Mouse (Mus musculus): ENCODE data around the gene Ppp1r32. TPM values are rescaled to one million over a fixed set of nuclear protein-coding genes. Genes with fewer than 3 reads are reported as not detected.

The Ppp1r32 gene
- polyA plus RNA-seq, 1 experiment from 2014 or later = 0.19 TPM

GRCm38 (mm10) chr19:10457484-10457800, 25.3 kb downstream of the Ppp1r32 start:
- H3K9me3 ChIP-seq = no peaks in the 10 kb centered on the region
- no peak overlapping the region for H3K27ac ChIP-seq (replicated peaks)
- H3K4me1 ChIP-seq = peaks cover 26% of the 10 kb centered on the region
- H3K27me3 ChIP-seq (replicated peaks) = peaks cover 99% of the 10 kb centered on the region
- peak overlapping the region; percentile 56 for H3K4me3 ChIP-seq
- WGBS = under 1% methylated on average over 33 of the region's 34 CpGs
- peak overlapping the region; percentile 61 for H3K9ac ChIP-seq
- peak; percentile 45; the same call in 1 of the 2 replicates for ATAC-seq (ENCODE audit: extremely low read depth, insufficient number of reproducible peaks, low FRiP score, low TSS enrichment)
- H3K4me2 ChIP-seq = peak overlapping the region; percentile 74
- H3K36me3 ChIP-seq = no peaks in the 10 kb centered on the region

DNA sequence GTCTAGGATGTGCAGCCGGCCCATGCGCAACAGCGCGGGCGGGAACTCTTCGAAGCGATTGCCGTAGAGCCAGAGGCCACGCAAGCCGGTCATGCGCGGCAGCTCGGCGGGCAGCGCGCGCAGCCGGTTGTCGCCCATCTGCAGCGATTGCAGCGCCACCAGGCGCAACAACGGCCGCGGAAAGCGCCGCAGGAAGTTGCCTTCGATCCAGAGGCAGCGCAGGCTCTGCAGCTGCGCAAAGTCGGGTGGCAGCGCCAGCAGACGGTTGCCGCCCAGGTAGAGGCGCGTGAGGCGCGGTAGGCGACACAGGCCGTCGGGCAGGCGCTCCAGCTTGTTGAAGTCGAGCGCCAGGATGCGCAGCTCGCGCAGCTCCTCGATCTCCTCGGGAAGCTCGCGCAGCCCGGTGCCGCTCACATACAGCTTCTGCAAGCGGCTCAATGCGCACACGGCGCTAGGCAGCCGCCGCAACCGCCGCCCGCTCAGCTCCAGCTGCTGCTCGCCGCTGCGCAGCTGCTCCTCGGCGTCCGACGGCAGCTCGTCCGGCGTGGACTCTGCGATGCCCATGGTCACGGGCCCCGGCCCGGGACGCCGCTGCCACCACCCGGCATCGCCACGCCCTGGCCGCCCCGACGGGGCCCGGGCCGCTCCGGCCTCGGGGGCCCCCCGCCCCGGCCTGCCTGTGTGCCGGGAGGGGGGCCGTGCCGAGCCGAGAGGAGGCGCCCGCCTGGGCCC, 25.8 kb downstream of the Ppp1r32 start, which contains the start of gene Lrrc10b:
Gene Lrrc10b, minus strand, starts transcription at position 722 of the 732 bp plus-strand sequence.
- Histone ChIP-seq H3K36me3 (no peaks in the 10 kb centered on the region), H3K4me1 (peaks cover 26% of the 10 kb centered on the region), H3K27ac (replicated peaks) (no peak within 1 kb of the TSS), H3K9ac (peak within 1 kb of the TSS; percentile 61), H3K27me3 (replicated peaks) (peaks cover 99% of the 10 kb centered on the region), H3K4me3 (peak within 1 kb of the TSS; percentile 56), H3K9me3 (no peaks in the 10 kb centered on the region), H3K4me2 (peak within 1 kb of the TSS; percentile 74)
- ATAC-seq (ENCODE audit: extremely low read depth, insufficient number of reproducible peaks, low FRiP score, low TSS enrichment) = peak; percentile 24; the same call in 1 of the 2 replicates
- WGBS = under 1% methylated on average over 76 of the region's 96 CpGs

GRCm38 (mm10) chr19:10455437-10455806, 27.3 kb downstream of the Ppp1r32 start:
- Histone ChIP-seq H3K4me2 (no peak overlapping the region), H3K4me3 (no peak overlapping the region), H3K36me3 (no peaks in the 10 kb centered on the region), H3K4me1 (peaks cover 26% of the 10 kb centered on the region), H3K27ac (replicated peaks) (no peak overlapping the region), H3K9ac (no peak overlapping the region), H3K9me3 (no peaks in the 10 kb centered on the region), H3K27me3 (replicated peaks) (peaks cover 100% of the 10 kb centered on the region)
- ATAC-seq (ENCODE audit: extremely low read depth, insufficient number of reproducible peaks, low FRiP score, low TSS enrichment) = no peak
- WGBS = 58% methylated on average over 3 of the region's 3 CpGs

GRCm38 (mm10) chr19:10454718-10455436, 27.9 kb downstream of the Ppp1r32 start:
- Histone ChIP-seq H3K27me3 (replicated peaks) (peaks cover 98% of the 10 kb centered on the region), H3K4me2 (no peak overlapping the region), H3K27ac (replicated peaks) (no peak overlapping the region), H3K4me3 (no peak overlapping the region), H3K9ac (no peak overlapping the region), H3K36me3 (no peaks in the 10 kb centered on the region), H3K9me3 (no peaks in the 10 kb centered on the region), H3K4me1 (peaks cover 26% of the 10 kb centered on the region)
- ATAC-seq (ENCODE audit: extremely low read depth, insufficient number of reproducible peaks, low FRiP score, low TSS enrichment) = no peak
- WGBS = 58% methylated on average over 4 of the region's 4 CpGs

DNA sequence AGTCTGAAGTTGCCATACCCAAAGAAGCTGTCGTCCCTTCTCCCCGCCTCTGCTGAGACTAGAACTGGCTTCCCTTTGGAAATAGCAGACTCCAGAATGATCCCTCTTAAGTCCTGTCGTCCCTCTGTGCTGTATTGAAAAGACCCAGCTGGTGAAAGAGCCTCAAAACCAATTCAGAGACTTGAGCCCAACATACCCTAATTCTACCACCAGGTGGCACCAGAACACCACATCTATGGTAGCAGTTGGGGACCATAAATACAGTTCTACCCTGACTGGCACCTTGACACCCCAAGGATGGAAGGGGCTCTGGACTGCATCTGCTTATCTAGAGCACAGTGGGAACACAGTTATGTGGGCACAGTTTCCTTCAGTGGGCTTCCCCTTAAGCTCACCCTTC, 33.0 kb downstream of the Ppp1r32 start:
- no peak for ATAC-seq (ENCODE audit: extremely low read depth, insufficient number of reproducible peaks, low FRiP score, low TSS enrichment)
- peaks cover 67% of the 10 kb centered on the region for H3K27me3 ChIP-seq (replicated peaks)
- WGBS = 1% methylated on average over 3 of the region's 3 CpGs

GRCm38 (mm10) chr19:10449190-10449589, 33.5 kb downstream of the Ppp1r32 start:
- peaks cover 62% of the 10 kb centered on the region for H3K27me3 ChIP-seq (replicated peaks)
- H3K36me3 ChIP-seq = no peaks in the 10 kb centered on the region
- no peak overlapping the region for H3K9ac ChIP-seq
- ATAC-seq (ENCODE audit: extremely low read depth, insufficient number of reproducible peaks, low FRiP score, low TSS enrichment) = no peak
- H3K27ac ChIP-seq (replicated peaks) = no peak overlapping the region
- H3K4me1 ChIP-seq = no peaks in the 10 kb centered on the region
- H3K4me2 ChIP-seq = no peak overlapping the region
- no peak overlapping the region for H3K4me3 ChIP-seq
- H3K9me3 ChIP-seq = no peaks in the 10 kb centered on the region
- WGBS = 37% methylated on average over 6 of the region's 6 CpGs

More for the DNA sequence above, 33.0 kb downstream of the Ppp1r32 start:
- H3K4me3 ChIP-seq = no peak overlapping the region
- H3K4me2 ChIP-seq = no peak overlapping the region
- H3K9me3 ChIP-seq = no peaks in the 10 kb centered on the region
- no peaks in the 10 kb centered on the region for H3K4me1 ChIP-seq
- no peaks in the 10 kb centered on the region for H3K36me3 ChIP-seq
- H3K9ac ChIP-seq = no peak overlapping the region
- no peak overlapping the region for H3K27ac ChIP-seq (replicated peaks)

GRCm38 (mm10) chr19:10448275-10448674, 34.5 kb downstream of the Ppp1r32 start:
- Histone ChIP-seq H3K4me2 (no peak overlapping the region), H3K4me1 (no peaks in the 10 kb centered on the region), H3K27me3 (replicated peaks) (peaks cover 62% of the 10 kb centered on the region), H3K27ac (replicated peaks) (no peak overlapping the region), H3K36me3 (no peaks in the 10 kb centered on the region), H3K9ac (no peak overlapping the region), H3K4me3 (no peak overlapping the region), H3K9me3 (no peaks in the 10 kb centered on the region)
- 87% methylated on average over 7 of the region's 7 CpGs for WGBS
- no peak for ATAC-seq (ENCODE audit: extremely low read depth, insufficient number of reproducible peaks, low FRiP score, low TSS enrichment)

DNA sequence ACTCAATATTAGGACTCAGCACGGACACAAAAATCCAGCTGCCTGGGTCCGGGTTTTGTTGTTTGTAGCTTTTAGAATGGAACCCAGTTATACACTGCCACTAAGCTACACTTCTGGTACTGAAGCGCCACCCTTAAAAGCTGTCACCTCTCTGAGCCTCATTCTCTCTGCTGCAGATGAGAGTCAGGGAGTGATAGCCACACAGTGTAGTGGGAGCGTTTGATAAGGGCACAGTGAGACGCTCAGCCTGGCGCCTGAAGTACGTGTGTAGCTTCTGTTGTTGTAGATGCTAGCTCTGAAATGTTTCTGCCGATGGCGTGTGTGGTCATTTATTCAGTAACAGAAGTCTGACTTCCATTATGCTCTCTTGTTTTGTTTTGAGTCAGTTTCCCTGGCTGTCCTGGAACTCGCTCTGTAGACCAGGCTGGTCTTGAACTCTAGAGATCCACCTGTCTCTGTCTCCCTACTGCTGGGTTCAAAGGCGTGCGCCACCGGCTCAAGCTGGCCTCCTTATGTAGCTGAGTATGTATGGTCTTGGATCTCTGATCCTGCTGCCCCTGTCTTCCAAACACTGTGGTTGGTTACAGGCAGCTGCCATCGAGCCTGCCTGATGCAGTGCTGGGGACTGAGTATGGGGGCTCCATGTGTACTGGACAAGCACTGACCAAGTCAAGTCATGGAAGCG, 37.9 kb downstream of the Ppp1r32 start:
- 63% methylated on average over 15 of the region's 15 CpGs for WGBS
- Histone ChIP-seq H3K4me1 (no peaks in the 10 kb centered on the region), H3K9me3 (no peaks in the 10 kb centered on the region), H3K27ac (replicated peaks) (no peak overlapping the region), H3K4me3 (no peak overlapping the region), H3K9ac (no peak overlapping the region), H3K27me3 (replicated peaks) (peaks cover 63% of the 10 kb centered on the region), H3K4me2 (no peak overlapping the region), H3K36me3 (no peaks in the 10 kb centered on the region)
- ATAC-seq (ENCODE audit: extremely low read depth, insufficient number of reproducible peaks, low FRiP score, low TSS enrichment) = no peak

DNA sequence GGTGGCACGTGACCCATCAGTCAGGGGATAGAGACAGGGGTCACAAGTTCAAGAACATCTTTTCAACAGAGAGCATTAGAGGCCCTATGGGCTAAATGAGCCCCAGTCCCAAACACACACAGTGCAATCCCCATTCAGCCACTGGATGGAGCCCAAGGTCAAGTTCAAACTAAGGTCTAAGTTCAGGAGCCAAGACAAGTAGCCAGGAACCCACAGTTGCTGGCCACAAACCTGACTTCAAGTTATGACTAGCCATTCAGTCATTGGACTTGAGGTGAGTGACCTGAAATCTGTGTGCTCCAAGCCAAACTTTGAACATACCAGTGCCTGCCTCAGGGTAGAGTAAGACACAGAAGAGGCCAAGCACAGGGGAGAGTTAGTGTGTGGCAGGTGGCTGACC, 45.2 kb downstream of the Ppp1r32 start:
- peaks cover 23% of the 10 kb centered on the region for H3K4me1 ChIP-seq
- H3K9me3 ChIP-seq = no peaks in the 10 kb centered on the region
- no peak overlapping the region for H3K4me3 ChIP-seq
- H3K36me3 ChIP-seq = no peaks in the 10 kb centered on the region
- H3K27ac ChIP-seq (replicated peaks) = no peak overlapping the region
- 48% methylated on average over 1 of the region's 1 CpGs for WGBS
- no peak for ATAC-seq (ENCODE audit: extremely low read depth, insufficient number of reproducible peaks, low FRiP score, low TSS enrichment)
- no peak overlapping the region for H3K4me2 ChIP-seq
- peaks cover 59% of the 10 kb centered on the region for H3K27me3 ChIP-seq (replicated peaks)
- H3K9ac ChIP-seq = no peak overlapping the region

DNA sequence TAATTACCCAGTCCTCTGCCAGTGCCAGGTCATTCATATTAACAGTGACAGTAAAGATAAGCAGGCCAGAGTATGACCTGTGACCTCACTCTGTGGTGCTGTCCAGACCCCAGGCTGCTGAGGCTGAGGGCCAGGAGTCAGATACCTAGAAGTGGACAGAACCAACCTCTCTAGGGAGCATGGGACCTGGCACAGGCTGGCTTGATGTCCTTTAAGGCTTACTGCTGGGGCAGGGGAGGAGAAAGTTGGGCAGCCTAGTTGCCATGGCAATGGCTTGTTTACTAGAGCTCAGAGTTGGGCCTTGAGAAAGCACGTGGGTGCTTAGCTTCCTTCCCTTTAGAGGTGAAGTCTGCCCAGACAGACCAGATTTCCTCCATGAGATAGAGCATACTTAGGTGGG, 46.0 kb downstream of the Ppp1r32 start:
- WGBS = 26% methylated on average over 1 of the region's 1 CpGs
- Histone ChIP-seq H3K27ac (replicated peaks) (no peak overlapping the region), H3K27me3 (replicated peaks) (peaks cover 59% of the 10 kb centered on the region), H3K4me2 (no peak overlapping the region), H3K9ac (no peak overlapping the region), H3K36me3 (no peaks in the 10 kb centered on the region), H3K4me3 (no peak overlapping the region), H3K4me1 (peaks cover 25% of the 10 kb centered on the region), H3K9me3 (no peaks in the 10 kb centered on the region)
- no peak for ATAC-seq (ENCODE audit: extremely low read depth, insufficient number of reproducible peaks, low FRiP score, low TSS enrichment)

DNA sequence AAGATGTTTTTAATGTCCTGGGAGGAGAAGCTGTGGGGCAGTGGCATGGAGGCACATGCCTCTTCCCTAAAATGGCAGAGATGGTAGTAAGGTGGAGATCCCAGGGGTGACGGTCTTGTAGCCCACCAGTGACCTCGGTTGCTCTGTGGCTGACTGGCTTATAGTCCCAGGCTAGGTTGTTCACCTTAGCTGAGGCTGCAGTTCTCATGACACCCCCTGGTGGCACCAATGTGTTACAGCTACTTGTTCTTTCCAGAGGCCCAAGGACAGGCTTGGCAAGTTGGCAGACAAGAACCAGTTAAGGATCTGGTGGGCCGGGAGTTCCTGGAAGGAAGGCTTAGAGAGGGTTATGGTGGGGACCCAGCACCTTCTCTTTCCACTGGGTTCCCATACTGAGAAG, 46.8 kb downstream of the Ppp1r32 start:
- no peak for ATAC-seq (ENCODE audit: extremely low read depth, insufficient number of reproducible peaks, low FRiP score, low TSS enrichment)
- Histone ChIP-seq H3K27ac (replicated peaks) (no peak overlapping the region), H3K4me1 (peaks cover 30% of the 10 kb centered on the region), H3K27me3 (replicated peaks) (peaks cover 56% of the 10 kb centered on the region), H3K9me3 (no peaks in the 10 kb centered on the region), H3K4me3 (no peak overlapping the region), H3K36me3 (no peaks in the 10 kb centered on the region), H3K4me2 (no peak overlapping the region), H3K9ac (no peak overlapping the region)
- WGBS = 25% methylated on average over 3 of the region's 3 CpGs
